Mouse (Mus musculus) gastrocnemius, adult 2 months (tissue): ENCODE data around the gene Ppm1h. TPM values are rescaled to one million over a fixed set of nuclear protein-coding genes. Genes with fewer than 3 reads are reported as not detected.
"Not testable (repeated sequence)": the region's sequence is repeated elsewhere in the genome, so short reads cannot be mapped to it uniquely, and the experiment has no call there.

Experiments
- DNase-seq: peaks from one replicate; pipeline ENCODE4 v3.0.0; 2022
- H3K27ac ChIP-seq: fragments of 200-600 bp; 2 replicates; pipeline ENCODE4 v1.8.1; 2022; ENCODE audit warnings: mild to moderate bottlenecking
- H3K4me3 ChIP-seq: fragments of 200-600 bp; 2 replicates; pipeline ENCODE4 v1.8.1; 2022; ENCODE audit warnings: mild to moderate bottlenecking, moderate library complexity
- CTCF ChIP-seq: fragments of 200-600 bp; IDR thresholded peaks from 2 replicates; pipeline ENCODE4 v1.8.1; 2022; ENCODE audit warnings: antibody characterized with exemption, mild to moderate bottlenecking, moderate library complexity
- intact Hi-C: fragments of 180-260 bp; cut with DNase I; formaldehyde crosslinking; loops from one replicate; pipeline ENCODE4 v1.15.1; 2025
- total RNA-seq, 2 experiments: library from RNA; stranded (reverse); gene quantifications; 2 replicates each; pipeline ENCODE4 v1.2.3; 2021

Ppm1h gene
- total RNA-seq, 2 experiments from 2014 or later: 1.2 to 2.0 TPM

- H3K27ac ChIP-seq: no peak overlapping the region
- intact Hi-C loops: no loop called here
- no peak for DNase-seq
- no peak for TF ChIP-seq CTCF
- H3K4me3 ChIP-seq: no peak overlapping the region
Observed at GRCm38 (mm10) chr10:122931851-122932550, 253.4 kb downstream of the Ppm1h start.

- H3K27ac ChIP-seq: no peak overlapping the region
- DNase-seq: peak; percentile 26
- intact Hi-C loops: no loop called here
- H3K4me3 ChIP-seq: no peak overlapping the region
- no peak for TF ChIP-seq CTCF
Observed at GRCm38 (mm10) chr10:122933053-122933838, 254.7 kb downstream of the Ppm1h start.

GRCm38 (mm10) chr10:122935406-122935805, 256.8 kb downstream of the Ppm1h start:
- H3K27ac ChIP-seq, DNase-seq, intact Hi-C loops, H3K4me3 ChIP-seq: not testable (repeated sequence)

- H3K27ac ChIP-seq, DNase-seq, intact Hi-C loops, H3K4me3 ChIP-seq: not testable (repeated sequence)
Observed at GRCm38 (mm10) chr10:122937380-122937779, 258.8 kb downstream of the Ppm1h start.

- intact Hi-C loops: no loop called here
- no peak overlapping the region for H3K4me3 ChIP-seq
- H3K27ac ChIP-seq: no peak overlapping the region
- no peak for TF ChIP-seq CTCF
- DNase-seq: no peak
Observed at GRCm38 (mm10) chr10:122939546-122939945, 261.0 kb downstream of the Ppm1h start.

- H3K27ac ChIP-seq: no peak overlapping the region
- no peak for TF ChIP-seq CTCF
- intact Hi-C loops: no loop called here
- DNase-seq: no peak
- H3K4me3 ChIP-seq: no peak overlapping the region
Observed at GRCm38 (mm10) chr10:122942771-122943170, 264.2 kb downstream of the Ppm1h start.

- H3K4me3 ChIP-seq: no peak overlapping the region
- no peak for DNase-seq
- no peak overlapping the region for H3K27ac ChIP-seq
- no peak for TF ChIP-seq CTCF
- intact Hi-C loops: no loop called here
Observed at GRCm38 (mm10) chr10:122943824-122944223, 265.3 kb downstream of the Ppm1h start.

GRCm38 (mm10) chr10:122944888-122945287, 266.3 kb downstream of the Ppm1h start:
- H3K27ac ChIP-seq: no peak overlapping the region
- intact Hi-C loops: no loop called here
- no peak for DNase-seq
- no peak for TF ChIP-seq CTCF
- H3K4me3 ChIP-seq: no peak overlapping the region

- Histone ChIP-seq H3K27ac (no peak overlapping the region), H3K4me3 (no peak overlapping the region)
- no peak for TF ChIP-seq CTCF
- DNase-seq: no peak
- intact Hi-C loops: no loop called here
Observed at GRCm38 (mm10) chr10:122950966-122951365, 272.4 kb downstream of the Ppm1h start.

- no peak overlapping the region for H3K4me3 ChIP-seq
- no peak for DNase-seq
- intact Hi-C loops: no loop called here
- no peak overlapping the region for H3K27ac ChIP-seq
- no peak for TF ChIP-seq CTCF
Observed at GRCm38 (mm10) chr10:122953576-122953975, 275.0 kb downstream of the Ppm1h start.

GRCm38 (mm10) chr10:122957918-122958317, 279.4 kb downstream of the Ppm1h start:
- Histone ChIP-seq H3K27ac (no peak overlapping the region), H3K4me3 (no peak overlapping the region)
- TF ChIP-seq CTCF: no peak
- intact Hi-C loops: no loop called here
- no peak for DNase-seq

- no peak for TF ChIP-seq CTCF
- H3K4me3 ChIP-seq: no peak overlapping the region
- intact Hi-C loops: no loop called here
- DNase-seq: no peak
- no peak overlapping the region for H3K27ac ChIP-seq
Observed at GRCm38 (mm10) chr10:122958699-122959098, 280.1 kb downstream of the Ppm1h start.

- Histone ChIP-seq H3K27ac (peak overlapping the region; percentile 57), H3K4me3 (no peak overlapping the region)
- no peak for DNase-seq
- TF ChIP-seq CTCF: no peak
- intact Hi-C loops: no loop called here
Observed at GRCm38 (mm10) chr10:122960216-122960615, 281.7 kb downstream of the Ppm1h start.
